Mouse (Mus musculus): ENCODE results near the gene Arl11.

- TF ChIP-seq CTCF (IDR thresholded peaks at IDR 0.05; ENCODE audit: borderline replicate concordance, insufficient read depth, low read length) (peak; percentile 64; the same call in 1 of the 2 replicates), POLR2A (IDR thresholded peaks at IDR 0.05; ENCODE audit: low read depth, low read length) (no peak)
Measured at GRCm38 (mm10) chr14:61346827-61347698, 37.5 kb downstream of the Arl11 start.
